Mouse (Mus musculus) heart, embryonic 13.5 days (tissue): Measurements from ENCODE around the gene Map2k7. TPM values are rescaled to one million over a fixed set of nuclear protein-coding genes. Genes with fewer than 3 reads are reported as not detected.
"Not testable (repeated sequence)": the region's sequence is repeated elsewhere in the genome, so short reads cannot be mapped to it uniquely, and the experiment has no call there.

Experiments used
- ATAC-seq: fragments of 200-750 bp; cut with Nextera tagmentation; 2 replicates; pipeline ENCODE4 v1.8.0; 2017; ENCODE audit warnings: moderate TSS enrichment; ENCODE audit not compliant: insufficient number of reproducible peaks, low FRiP score, low TSS enrichment; ENCODE audit errors: extremely low read depth
- H3K27ac ChIP-seq: fragments of 300-500 bp; sonication (generic); replicated peaks from 2 replicates; pipeline ENCODE4 v1.5.1; 2015; ENCODE audit warnings: moderate library complexity, mild to moderate bottlenecking, inconsistent platforms
- H3K27me3 ChIP-seq: fragments of 300-500 bp; sonication (generic); replicated peaks from 2 replicates; pipeline ENCODE4 v1.6.1; 2015; ENCODE audit warnings: mild to moderate bottlenecking, inconsistent platforms
- H3K36me3 ChIP-seq: fragments of 300-500 bp; sonication (generic); 2 replicates; pipeline ENCODE4 v1.6.1; 2015; ENCODE audit warnings: mild to moderate bottlenecking, inconsistent platforms
- H3K4me1 ChIP-seq: fragments of 300-500 bp; sonication (generic); 2 replicates; pipeline ENCODE4 v1.6.1; 2015; ENCODE audit warnings: inconsistent platforms
- H3K4me2 ChIP-seq: fragments of 300-500 bp; sonication (generic); 2 replicates; pipeline ENCODE4 v1.6.1; 2015; ENCODE audit warnings: inconsistent platforms, mild to moderate bottlenecking, moderate library complexity
- H3K4me3 ChIP-seq: fragments of 300-500 bp; sonication (generic); 2 replicates; pipeline ENCODE4 v1.5.1; 2015; ENCODE audit warnings: moderate library complexity, mild to moderate bottlenecking, inconsistent platforms
- H3K9ac ChIP-seq: fragments of 300-500 bp; sonication (generic); 2 replicates; pipeline ENCODE4 v1.6.1; 2015; ENCODE audit warnings: inconsistent platforms, mild to moderate bottlenecking, moderate library complexity
- H3K9me3 ChIP-seq: fragments of 300-500 bp; sonication (generic); 2 replicates; pipeline ENCODE4 v1.6.1; 2016; ENCODE audit warnings: inconsistent platforms
- WGBS: fragments of 180-500 bp; shearing (Covaris S2); methylation state at CpG from one replicate; pipeline ENCODE4 v1.1.7; 2015; ENCODE audit warnings: mixed read lengths; 5-methylcytosine and 5-hydroxymethylcytosine counted together
- polyA plus RNA-seq: library from polyadenylated mRNA; unstranded; fragments of >200 nt; fragmentation: Nextera tagmentation; extraction: Ambion mirVana; gene quantifications from 2 replicates; pipeline ENCODE4 v1.2.1, GENCODE M21; 2015

Gene Map2k7
- polyA plus RNA-seq, 1 experiment from 2014 or later: 22.8 TPM

GRCm38 (mm10) chr8:4250306-4250970, 11.9 kb downstream of the Map2k7 start:
- no peak for ATAC-seq
- Histone ChIP-seq H3K36me3 (peaks cover 53% of the 10 kb centered on the region), H3K4me3 (no peak overlapping the region), H3K9ac (peak overlapping the region; percentile 72; the same call in 1 of the 2 replicates), H3K4me2 (peak overlapping the region; percentile 11; the same call in 1 of the 2 replicates), H3K27me3 (no peaks in the 10 kb centered on the region), H3K27ac (no peak overlapping the region), H3K9me3 (no peaks in the 10 kb centered on the region), H3K4me1 (peaks cover 43% of the 10 kb centered on the region)
- 33% methylated on average over 26 of the region's 26 CpGs for WGBS

GRCm38 (mm10) chr8:4252116-4252760, 13.7 kb downstream of the Map2k7 start:
- H3K27me3 ChIP-seq: no peaks in the 10 kb centered on the region
- H3K4me3 ChIP-seq: peak overlapping the region; percentile 95
- no peaks in the 10 kb centered on the region for H3K9me3 ChIP-seq
- no peak for ATAC-seq
- H3K4me1 ChIP-seq: peaks cover 50% of the 10 kb centered on the region
- H3K4me2 ChIP-seq: peak overlapping the region; percentile 90
- peak overlapping the region; percentile 97 for H3K9ac ChIP-seq
- H3K27ac ChIP-seq: peak overlapping the region; percentile 88
- peaks cover 50% of the 10 kb centered on the region for H3K36me3 ChIP-seq
- WGBS: 39% methylated on average over 8 of the region's 8 CpGs

- Histone ChIP-seq H3K9ac (peak within 1 kb of the TSS; percentile 97), H3K4me2 (peak within 1 kb of the TSS; percentile 90), H3K36me3 (peaks cover 40% of the 10 kb centered on the region), H3K27ac (peak within 1 kb of the TSS; percentile 88), H3K4me1 (peaks cover 59% of the 10 kb centered on the region), H3K9me3 (no peaks in the 10 kb centered on the region), H3K27me3 (no peaks in the 10 kb centered on the region), H3K4me3 (peak within 1 kb of the TSS; percentile 95)
- ATAC-seq: peak; percentile 87
- WGBS: 1% methylated on average over 69 of the region's 69 CpGs
Observed at GRCm38 (mm10) chr8:4252934-4253841, 14.6 kb downstream of the Map2k7 start, which contains the start of gene Snapc2. Snapc2 (plus strand) TSS chr8:4253080.

GRCm38 (mm10) chr8:4254001-4254400, 15.5 kb downstream of the Map2k7 start:
- Histone ChIP-seq H3K27ac (no peak overlapping the region; the same call in 1 of the 2 replicates), H3K27me3 (no peaks in the 10 kb centered on the region), H3K9me3 (no peaks in the 10 kb centered on the region), H3K36me3 (peaks cover 37% of the 10 kb centered on the region), H3K9ac (peak overlapping the region; percentile 97), H3K4me2 (peak overlapping the region; percentile 90), H3K4me1 (peaks cover 56% of the 10 kb centered on the region), H3K4me3 (peak overlapping the region; percentile 95)
- ATAC-seq: no peak
- 65% methylated on average over 6 of the region's 6 CpGs for WGBS

GRCm38 (mm10) chr8:4255471-4255870, 16.9 kb downstream of the Map2k7 start:
- not testable (repeated sequence) for ATAC-seq, H3K4me2 ChIP-seq, H3K4me3 ChIP-seq, H3K9ac ChIP-seq, H3K9me3 ChIP-seq, H3K27me3 ChIP-seq, H3K27ac ChIP-seq
- Histone ChIP-seq H3K36me3 (peaks cover 37% of the 10 kb centered on the region), H3K4me1 (peaks cover 49% of the 10 kb centered on the region)
- 78% methylated on average over 7 of the region's 7 CpGs for WGBS

GRCm38 (mm10) chr8:4256911-4257310, 18.4 kb downstream of the Map2k7 start:
- peak overlapping the region; percentile 29; the same call in 1 of the 2 replicates for H3K9ac ChIP-seq
- no peak overlapping the region for H3K4me3 ChIP-seq
- peaks cover 44% of the 10 kb centered on the region for H3K4me1 ChIP-seq
- no peak overlapping the region for H3K4me2 ChIP-seq
- peaks cover 52% of the 10 kb centered on the region for H3K36me3 ChIP-seq
- H3K27ac ChIP-seq: no peak overlapping the region
- no peak for ATAC-seq
- no peaks in the 10 kb centered on the region for H3K27me3 ChIP-seq
- 44% methylated on average over 4 of the region's 4 CpGs for WGBS
- H3K9me3 ChIP-seq: no peaks in the 10 kb centered on the region

GRCm38 (mm10) chr8:4257350-4257749, 18.8 kb downstream of the Map2k7 start:
- 87% methylated on average over 4 of the region's 4 CpGs for WGBS
- no peaks in the 10 kb centered on the region for H3K27me3 ChIP-seq
- H3K9ac ChIP-seq: 0 out of 2 replicates have a peak overlapping the region, but pooled peaks have one; percentile 29
- no peaks in the 10 kb centered on the region for H3K9me3 ChIP-seq
- H3K36me3 ChIP-seq: peaks cover 56% of the 10 kb centered on the region
- ATAC-seq: no peak
- peaks cover 42% of the 10 kb centered on the region for H3K4me1 ChIP-seq
- H3K4me2 ChIP-seq: no peak overlapping the region
- 0 out of 2 replicates have a peak overlapping the region, but pooled peaks have one; percentile 88 for H3K4me3 ChIP-seq
- H3K27ac ChIP-seq: no peak overlapping the region

GRCm38 (mm10) chr8:4258233-4258632, 19.7 kb downstream of the Map2k7 start:
- peaks cover 65% of the 10 kb centered on the region for H3K36me3 ChIP-seq
- peak overlapping the region; percentile 67 for H3K27ac ChIP-seq
- peaks cover 39% of the 10 kb centered on the region for H3K4me1 ChIP-seq
- H3K9ac ChIP-seq: peak overlapping the region; percentile 90
- ATAC-seq: peak; percentile 7; the same call in 1 of the 2 replicates
- WGBS: 3% methylated on average over 35 of the region's 35 CpGs
- no peaks in the 10 kb centered on the region for H3K9me3 ChIP-seq
- H3K4me2 ChIP-seq: peak overlapping the region; percentile 95
- H3K4me3 ChIP-seq: peak overlapping the region; percentile 88
- no peaks in the 10 kb centered on the region for H3K27me3 ChIP-seq

GRCm38 (mm10) chr8:4258678-4259077, 20.1 kb downstream of the Map2k7 start:
- H3K9ac ChIP-seq: peak overlapping the region; percentile 90
- H3K27ac ChIP-seq: peak overlapping the region; percentile 67
- peak; percentile 39 for ATAC-seq
- peak overlapping the region; percentile 95 for H3K4me2 ChIP-seq
- under 1% methylated on average over 32 of the region's 32 CpGs for WGBS
- H3K36me3 ChIP-seq: peaks cover 69% of the 10 kb centered on the region
- H3K4me3 ChIP-seq: peak overlapping the region; percentile 88
- H3K9me3 ChIP-seq: no peaks in the 10 kb centered on the region
- peaks cover 37% of the 10 kb centered on the region for H3K4me1 ChIP-seq
- no peaks in the 10 kb centered on the region for H3K27me3 ChIP-seq

- Histone ChIP-seq H3K27ac (peak within 1 kb of the TSS; percentile 67), H3K9me3 (no peaks in the 10 kb centered on the region), H3K4me3 (peak within 1 kb of the TSS; percentile 88), H3K4me2 (peak within 1 kb of the TSS; percentile 95), H3K9ac (peak within 1 kb of the TSS; percentile 90), H3K36me3 (peaks cover 75% of the 10 kb centered on the region), H3K27me3 (no peaks in the 10 kb centered on the region), H3K4me1 (peaks cover 31% of the 10 kb centered on the region)
- peak; percentile 87 for ATAC-seq
- WGBS: 5% methylated on average over 33 of the region's 33 CpGs
Observed at GRCm38 (mm10) chr8:4259125-4259804, 20.7 kb downstream of the Map2k7 start, which contains the start of gene Ctxn1. Ctxn1 (minus strand) TSS chr8:4259274.
